Mouse (Mus musculus): ENCODE data around the gene Bmt2. TPM values are rescaled to one million over a fixed set of nuclear protein-coding genes. Genes with fewer than 3 reads are reported as not detected.

The Bmt2 gene
- total and polyA plus RNA-seq, 3 experiments = 12.8 to 59.2 (median 17.6) TPM

GRCm38 (mm10) chr6:13609353-13610140 lies 68.2 kb downstream of the Bmt2 start (continued):
- TF ChIP-seq USF1 (IDR thresholded peaks at IDR 0.05; ENCODE audit: low read depth, low read length) = 0 out of 2 replicates have a peak, but pooled peaks have one; percentile 7
- TF ChIP-seq NRF1 (IDR thresholded peaks at IDR 0.05; ENCODE audit: low read depth, low read length) = no peak
- no peak for TF ChIP-seq MAFK (IDR thresholded peaks at IDR 0.05; ENCODE audit: insufficient replicate concordance, low read length)
- no peak for TF ChIP-seq CHD2 (IDR thresholded peaks at IDR 0.05; ENCODE audit: low read length)
- TF ChIP-seq UBTF (IDR thresholded peaks at IDR 0.05; ENCODE audit: low read depth, low read length) = no peak
- peak; percentile 32 for TF ChIP-seq BHLHE40 (IDR thresholded peaks at IDR 0.05; ENCODE audit: low read depth, low read length)
- TF ChIP-seq ZMIZ1 (IDR thresholded peaks at IDR 0.05; ENCODE audit: low read depth, low read length) = no peak
- TF ChIP-seq POLR2AphosphoS2 (IDR thresholded peaks at IDR 0.05; ENCODE audit: low read depth, low read length) = no peak
- no peak for TF ChIP-seq USF2 (conservative IDR thresholded peaks at IDR 0.05; ENCODE audit: low read depth, low read length)
- TF ChIP-seq ZKSCAN1 (IDR thresholded peaks at IDR 0.05; ENCODE audit: borderline replicate concordance, low read depth, low read length) = no peak
- peak; percentile 83 for TF ChIP-seq EP300 (IDR thresholded peaks at IDR 0.05; ENCODE audit: low read length)
- no peak for TF ChIP-seq POLR2A (IDR thresholded peaks at IDR 0.05; ENCODE audit: low read depth, low read length)
- TF ChIP-seq CHD1 (IDR thresholded peaks at IDR 0.05; ENCODE audit: low read depth, low read length) = 0 out of 2 replicates have a peak, but pooled peaks have one; percentile 48
- no peak for TF ChIP-seq E2F4 (IDR thresholded peaks at IDR 0.05; ENCODE audit: insufficient replicate concordance, low read depth, low read length)
- no peak for TF ChIP-seq CTCF (conservative IDR thresholded peaks at IDR 0.05 in 1 of 2, IDR thresholded peaks at IDR 0.05 in 1 of 2; ENCODE audit: low read depth in 2 of 2, low read length in 2 of 2)
- peak; percentile 67; the same call in 1 of the 2 replicates for TF ChIP-seq MXI1 (IDR thresholded peaks at IDR 0.05; ENCODE audit: low read depth, low read length)
- no peak for TF ChIP-seq KAT2A (IDR thresholded peaks at IDR 0.05; ENCODE audit: insufficient replicate concordance, low read length)
- TF ChIP-seq ZNF384 (IDR thresholded peaks at IDR 0.05; ENCODE audit: low read depth, low read length) = peak; percentile 95
- TF ChIP-seq SIN3A (IDR thresholded peaks at IDR 0.05; ENCODE audit: low read length) = peak; percentile 61
- no peak for TF ChIP-seq TBP (conservative IDR thresholded peaks at IDR 0.05; ENCODE audit: low read depth, low read length)
- TF ChIP-seq RAD21 (IDR thresholded peaks at IDR 0.05; ENCODE audit: low read depth, low read length) = no peak

GRCm38 (mm10) chr6:13607621-13608493 lies 69.9 kb downstream of the Bmt2 start, which contains the start of gene Tmem168:
TSS of gene Tmem168 (minus strand) at chr6:13608100.
- dilution Hi-C loops (cut with MboI; ENCODE audit: extremely low pct_ligation_motif_present, extremely low pct_unique_long_range_greater_than_20kb, low sequenced_read_pairs) (no loop called here), in situ Hi-C loops (cut with MboI; ENCODE audit: low pct_ligation_motif_present, low pct_unique_long_range_greater_than_20kb, low sequenced_read_pairs) (no loop called here)
- H3K9ac ChIP-seq (ENCODE audit: insufficient read depth, low read depth) = peak within 1 kb of the TSS; percentile 65
- TF ChIP-seq JUN (IDR thresholded peaks at IDR 0.05; ENCODE audit: insufficient read depth, low read depth, low read length) (no peak), ZKSCAN1 (IDR thresholded peaks at IDR 0.05; ENCODE audit: borderline replicate concordance, low read depth, low read length) (no peak), JUND (conservative IDR thresholded peaks at IDR 0.05; ENCODE audit: low read depth, low read length) (no peak), MAZ (IDR thresholded peaks at IDR 0.05; ENCODE audit: low read depth, low read length) (peak; percentile 68; the same call in 1 of the 2 replicates), TBP (conservative IDR thresholded peaks at IDR 0.05; ENCODE audit: low read depth, low read length) (no peak), USF2 (conservative IDR thresholded peaks at IDR 0.05; ENCODE audit: low read depth, low read length) (no peak), HCFC1 (IDR thresholded peaks at IDR 0.05; ENCODE audit: low read depth, low read length) (peak; percentile 84), MXI1 (IDR thresholded peaks at IDR 0.05; ENCODE audit: low read depth, low read length) (peak; percentile 75), PAX5 (IDR thresholded peaks at IDR 0.05; ENCODE audit: low read length) (no peak), MYC (IDR thresholded peaks at IDR 0.05; ENCODE audit: low read depth, low read length) (0 out of 2 replicates have a peak, but pooled peaks have one; percentile 47), ETS1 (conservative IDR thresholded peaks at IDR 0.05; ENCODE audit: low read depth, low read length) (no peak), ZC3H11A (IDR thresholded peaks at IDR 0.05; ENCODE audit: low read depth, low read length) (no peak), UBTF (IDR thresholded peaks at IDR 0.05; ENCODE audit: low read depth, low read length) (peak; percentile 70), POLR2A (IDR thresholded peaks at IDR 0.05; ENCODE audit: low read depth, low read length) (peak; percentile 75), GABPA (IDR thresholded peaks at IDR 0.05; ENCODE audit: insufficient replicate concordance, low read depth, low read length) (no peak), NRF1 (IDR thresholded peaks at IDR 0.05; ENCODE audit: low read depth, low read length) (peak; percentile 64), RCOR1 (conservative IDR thresholded peaks at IDR 0.05; ENCODE audit: low read depth, low read length) (no peak), MAFK (IDR thresholded peaks at IDR 0.05; ENCODE audit: insufficient replicate concordance, low read length) (0 out of 2 replicates have a peak, but pooled peaks have one; percentile 25), MEF2A (IDR thresholded peaks at IDR 0.05; ENCODE audit: borderline replicate concordance, low read depth, low read length) (peak; percentile 58; the same call in 1 of the 2 replicates)

More at GRCm38 (mm10) chr6:13607621-13608493, 69.9 kb downstream of the Bmt2 start, which contains the start of gene Tmem168:
- H3K27ac ChIP-seq (ENCODE audit: insufficient read depth, low read depth) = peak within 1 kb of the TSS; percentile 79
- peak; percentile 80 for DNase-seq (ENCODE audit: extremely low read depth)
- H3K9me3 ChIP-seq (replicated peaks; ENCODE audit: low read length) = no peaks in the 10 kb centered on the region
- peaks cover 36% of the 10 kb centered on the region for H3K79me2 ChIP-seq (replicated peaks; ENCODE audit: control insufficient read depth, extremely low read depth, insufficient read depth, poor library complexity, severe bottlenecking)
- peak within 1 kb of the TSS; percentile 98 for H3K4me2 ChIP-seq (ENCODE audit: insufficient read depth, low read depth, poor library complexity, severe bottlenecking)
- H3K4me1 ChIP-seq (ENCODE audit: control insufficient read depth in 1 of 2, insufficient read depth in 2 of 2) = peaks cover 8 to 63% of the 10 kb centered on the region in 2 experiments
- H3K4me3 ChIP-seq (replicated peaks in 1 of 3; ENCODE audit: low read depth in 2 of 3, low read length in 2 of 3, poor library complexity in 1 of 3) = peak within 1 kb of the TSS; percentile 70 to 91 (median 79)
- H3K27me3 ChIP-seq (replicated peaks) = no peaks in the 10 kb centered on the region
- H3K36me3 ChIP-seq (replicated peaks in 1 of 2; ENCODE audit: control insufficient read depth in 1 of 2, insufficient read depth in 1 of 2, low read length in 1 of 2) = peaks cover 5 to 6% of the 10 kb centered on the region in 2 experiments
